Mouse (Mus musculus): ENCODE data around the gene Atxn1.

Gene Atxn1

GRCm38 (mm10) chr13:45866615-45867245 is 98.1 kb downstream of the Atxn1 start:
- DNase-seq (ENCODE audit: low read depth, low spot score) = no peak

GRCm38 (mm10) chr13:45865620-45866019 is 99.2 kb downstream of the Atxn1 start:
- DNase-seq (ENCODE audit: low read depth, low spot score) = no peak

- DNase-seq (ENCODE audit: low read depth, low spot score) = no peak
Measured at GRCm38 (mm10) chr13:45863779-45864178, 101.0 kb downstream of the Atxn1 start.

- no peak for DNase-seq (ENCODE audit: low read depth, low spot score)
Measured at GRCm38 (mm10) chr13:45861885-45862605, 102.8 kb downstream of the Atxn1 start.

- no peak for DNase-seq (ENCODE audit: low read depth, low spot score)
Measured at GRCm38 (mm10) chr13:45861098-45861580, 103.7 kb downstream of the Atxn1 start.

GRCm38 (mm10) chr13:45859081-45859709 is 105.6 kb downstream of the Atxn1 start:
- DNase-seq (ENCODE audit: low read depth, low spot score) = no peak

- DNase-seq (ENCODE audit: low read depth, low spot score) = no peak
Measured at GRCm38 (mm10) chr13:45857416-45857815, 107.4 kb downstream of the Atxn1 start.

- no peak for DNase-seq (ENCODE audit: low read depth, low spot score)
Measured at GRCm38 (mm10) chr13:45854531-45854930, 110.3 kb downstream of the Atxn1 start.

GRCm38 (mm10) chr13:45853691-45854090 is 111.1 kb downstream of the Atxn1 start:
- no peak for DNase-seq (ENCODE audit: low read depth, low spot score)

GRCm38 (mm10) chr13:45852288-45852687 is 112.5 kb downstream of the Atxn1 start:
- no peak for DNase-seq (ENCODE audit: low read depth, low spot score)

GRCm38 (mm10) chr13:45851746-45852145 is 113.1 kb downstream of the Atxn1 start:
- no peak for DNase-seq (ENCODE audit: low read depth, low spot score)

GRCm38 (mm10) chr13:45851156-45851555 is 113.7 kb downstream of the Atxn1 start:
- no peak for DNase-seq (ENCODE audit: low read depth, low spot score)

- no peak for DNase-seq (ENCODE audit: low read depth, low spot score)
Measured at GRCm38 (mm10) chr13:45850181-45850974, 114.4 kb downstream of the Atxn1 start.

GRCm38 (mm10) chr13:45849145-45850023 is 115.4 kb downstream of the Atxn1 start:
- DNase-seq (ENCODE audit: low read depth, low spot score) = no peak

- no peak for DNase-seq (ENCODE audit: low read depth, low spot score)
Measured at GRCm38 (mm10) chr13:45842511-45843055, 122.2 kb downstream of the Atxn1 start.

- no peak for DNase-seq (ENCODE audit: low read depth, low spot score)
Measured at GRCm38 (mm10) chr13:45839901-45840300, 124.9 kb downstream of the Atxn1 start.

- no peak for DNase-seq (ENCODE audit: low read depth, low spot score)
Measured at GRCm38 (mm10) chr13:45837609-45838220, 127.1 kb downstream of the Atxn1 start.

- no peak for DNase-seq (ENCODE audit: low read depth, low spot score)
Measured at GRCm38 (mm10) chr13:45836377-45837054, 128.3 kb downstream of the Atxn1 start.

GRCm38 (mm10) chr13:45834300-45834699 is 130.5 kb downstream of the Atxn1 start:
- peak; percentile 35 for DNase-seq (ENCODE audit: low read depth, low spot score)
